Mouse (Mus musculus) brain, embryonic 14.5 days (tissue): Measurements from ENCODE around the gene Dmwd. TPM values are rescaled to one million over a fixed set of nuclear protein-coding genes. Genes with fewer than 3 reads are reported as not detected.

ENCODE experiments used
- DNase-seq: peaks from one replicate; pipeline ENCODE4 v3.0.0-alpha.2; 2011; ENCODE audit warnings: low read depth
- CTCF ChIP-seq: fragments of 200-500 bp; IDR thresholded peaks from 2 replicates; pipeline ENCODE4 v1.5.1; 2012; ENCODE audit warnings: inconsistent platforms, mild to moderate bottlenecking, moderate library complexity, borderline replicate concordance; ENCODE audit not compliant: insufficient read depth, insufficient read length; ENCODE audit errors: extremely low read depth
- POLR2A ChIP-seq: fragments of 200-500 bp; IDR thresholded peaks from 2 replicates; pipeline ENCODE4 v1.6.1; 2012; ENCODE audit warnings: mild to moderate bottlenecking, inconsistent platforms, borderline replicate concordance; ENCODE audit not compliant: poor library complexity, insufficient read depth, insufficient read length, severe bottlenecking; ENCODE audit errors: extremely low read depth
- polyA plus RNA-seq: library from polyadenylated mRNA; depleted of rRNA; stranded (reverse); fragments of >200 nt; gene quantifications from 2 replicates; pipeline ENCODE4 v1.2.3, GENCODE M21; 2012; rRNA removed

Gene Dmwd
- polyA plus RNA-seq, result 178 and 209 TPM in 2 replicates

GRCm38 (mm10) chr7:19075723-19076585, at the start of gene Dmwd:
Gene Dmwd (plus strand): TSS chr7:19076227.
- TF ChIP-seq POLR2A, result peak; percentile 92
- TF ChIP-seq CTCF, result no peak
- peak; percentile 99 for DNase-seq

- TF ChIP-seq POLR2A, result no peak
- no peak for TF ChIP-seq CTCF
- no peak for DNase-seq
These were observed 48.0 kb upstream of the Dmwd start for GRCm38 (mm10) chr7:19028067-19028466.

GRCm38 (mm10) chr7:19029084-19029653, 46.9 kb upstream of the Dmwd start:
- TF ChIP-seq CTCF, result peak; percentile 77
- no peak for TF ChIP-seq POLR2A
- peak; percentile 61 for DNase-seq

- no peak for DNase-seq
- no peak for TF ChIP-seq POLR2A
- TF ChIP-seq CTCF, result no peak
These were observed 44.4 kb upstream of the Dmwd start for GRCm38 (mm10) chr7:19031641-19032040.

GRCm38 (mm10) chr7:19044616-19045015, 31.4 kb upstream of the Dmwd start:
- TF ChIP-seq CTCF (no peak), POLR2A (no peak)
- no peak for DNase-seq

GRCm38 (mm10) chr7:19046286-19047069, 29.5 kb upstream of the Dmwd start:
- DNase-seq, result no peak
- TF ChIP-seq POLR2A (no peak), CTCF (no peak)

- DNase-seq, result no peak
- TF ChIP-seq CTCF (no peak), POLR2A (no peak)
These were observed 28.0 kb upstream of the Dmwd start for GRCm38 (mm10) chr7:19048006-19048527.

GRCm38 (mm10) chr7:19049252-19049651, 26.8 kb upstream of the Dmwd start:
- DNase-seq, result no peak
- TF ChIP-seq POLR2A, result no peak
- no peak for TF ChIP-seq CTCF

- TF ChIP-seq CTCF (no peak), POLR2A (no peak)
- DNase-seq, result no peak
These were observed 25.9 kb upstream of the Dmwd start for GRCm38 (mm10) chr7:19050172-19050571.

GRCm38 (mm10) chr7:19051161-19051560, 24.9 kb upstream of the Dmwd start:
- no peak for TF ChIP-seq POLR2A
- TF ChIP-seq CTCF, result no peak
- no peak for DNase-seq

GRCm38 (mm10) chr7:19052345-19053135, 23.5 kb upstream of the Dmwd start:
- no peak for DNase-seq
- TF ChIP-seq POLR2A (no peak), CTCF (no peak)

- no peak for TF ChIP-seq CTCF
- no peak for TF ChIP-seq POLR2A
- DNase-seq, result no peak
These were observed 22.9 kb upstream of the Dmwd start for GRCm38 (mm10) chr7:19053136-19053532.
